Mouse (Mus musculus) hindbrain, embryonic 16.5 days (tissue): ENCODE measurements around the gene Anapc10. TPM values are rescaled to one million over a fixed set of nuclear protein-coding genes. Genes with fewer than 3 reads are reported as not detected.

Source experiments
- ATAC-seq: fragments of 200-750 bp; cut with Nextera tagmentation; 2 replicates; pipeline ENCODE4 v1.8.0; 2017; ENCODE audit warnings: moderate TSS enrichment, moderate library complexity
- H3K27ac ChIP-seq: fragments of 300-500 bp; sonication (generic); 2 replicates; pipeline ENCODE4 v1.5.1; 2014; ENCODE audit warnings: low read depth, mild to moderate bottlenecking, control low read depth, low read length, moderate library complexity
- H3K27me3 ChIP-seq: fragments of 300-500 bp; sonication (generic); replicated peaks from 2 replicates; pipeline ENCODE4 v1.6.1; 2014; ENCODE audit warnings: low read length; ENCODE audit not compliant: control insufficient read depth, insufficient read depth
- H3K36me3 ChIP-seq: fragments of 300-500 bp; sonication (generic); 2 replicates; pipeline ENCODE4 v1.6.1; 2014; ENCODE audit warnings: mild to moderate bottlenecking, low read length, moderate library complexity, mixed read lengths; ENCODE audit not compliant: control insufficient read depth, insufficient read depth
- H3K4me1 ChIP-seq: fragments of 300-500 bp; sonication (generic); 2 replicates; pipeline ENCODE4 v1.6.1; 2014; ENCODE audit warnings: low read depth, low read length; ENCODE audit not compliant: control insufficient read depth, insufficient read depth
- H3K4me2 ChIP-seq: fragments of 300-500 bp; sonication (generic); 2 replicates; pipeline ENCODE4 v1.6.1; 2014; ENCODE audit warnings: mild to moderate bottlenecking, low read length, control low read depth, moderate library complexity
- H3K4me3 ChIP-seq: fragments of 300-500 bp; sonication (generic); 2 replicates; pipeline ENCODE4 v1.5.1; 2014; ENCODE audit warnings: mild to moderate bottlenecking, low read length, control low read depth, moderate library complexity
- H3K9ac ChIP-seq: fragments of 300-500 bp; sonication (generic); 2 replicates; pipeline ENCODE4 v1.6.1; 2014; ENCODE audit warnings: low read depth, mild to moderate bottlenecking, control low read depth, low read length, moderate library complexity
- H3K9me3 ChIP-seq: fragments of 300-500 bp; sonication (generic); 2 replicates; pipeline ENCODE4 v1.6.1; 2014; ENCODE audit warnings: mild to moderate bottlenecking, low read length, moderate library complexity; ENCODE audit not compliant: control insufficient read depth
- WGBS: fragments of 180-500 bp; shearing (Covaris S2); extraction: QIAGEN DNeasy Blood & Tissue Kit; methylation state at CpG from one replicate; pipeline ENCODE4 v1.1.7; 2014; 5-methylcytosine and 5-hydroxymethylcytosine counted together
- polyA plus RNA-seq: library from polyadenylated mRNA; unstranded; fragments of >200 nt; fragmentation: Nextera tagmentation; extraction: Ambion mirVana; gene quantifications from 2 replicates; pipeline ENCODE4 v1.2.1, GENCODE M21; 2015

The Anapc10 gene
- polyA plus RNA-seq, 1 experiment from 2014 or later, result 36.0 TPM

- H3K4me1 ChIP-seq, result no peaks in the 10 kb centered on the region
- no peak overlapping the region for H3K4me3 ChIP-seq
- no peak overlapping the region for H3K4me2 ChIP-seq
- H3K27ac ChIP-seq, result no peak overlapping the region
- no peaks in the 10 kb centered on the region for H3K36me3 ChIP-seq
- ATAC-seq, result no peak
- H3K27me3 ChIP-seq, result no peaks in the 10 kb centered on the region
- no peaks in the 10 kb centered on the region for H3K9me3 ChIP-seq
- WGBS, result 72% methylated on average over 7 of the region's 7 CpGs
- no peak overlapping the region for H3K9ac ChIP-seq
These were observed 85.1 kb downstream of the Anapc10 start for GRCm38 (mm10) chr8:79796690-79797089.

GRCm38 (mm10) chr8:79804499-79804898 lies 92.9 kb downstream of the Anapc10 start:
- no peaks in the 10 kb centered on the region for H3K9me3 ChIP-seq
- H3K4me3 ChIP-seq, result no peak overlapping the region
- no peaks in the 10 kb centered on the region for H3K36me3 ChIP-seq
- no peaks in the 10 kb centered on the region for H3K4me1 ChIP-seq
- 82% methylated on average over 6 of the region's 6 CpGs for WGBS
- no peak overlapping the region for H3K4me2 ChIP-seq
- H3K9ac ChIP-seq, result no peak overlapping the region
- no peak overlapping the region for H3K27ac ChIP-seq
- no peaks in the 10 kb centered on the region for H3K27me3 ChIP-seq
- ATAC-seq, result no peak

GRCm38 (mm10) chr8:79806971-79807370 lies 95.4 kb downstream of the Anapc10 start:
- no peak overlapping the region for H3K4me2 ChIP-seq
- no peaks in the 10 kb centered on the region for H3K4me1 ChIP-seq
- no peaks in the 10 kb centered on the region for H3K27me3 ChIP-seq
- ATAC-seq, result no peak
- no peak overlapping the region for H3K9ac ChIP-seq
- 64% methylated on average over 6 of the region's 6 CpGs for WGBS
- no peak overlapping the region for H3K27ac ChIP-seq
- no peaks in the 10 kb centered on the region for H3K36me3 ChIP-seq
- no peak overlapping the region for H3K4me3 ChIP-seq
- no peaks in the 10 kb centered on the region for H3K9me3 ChIP-seq

GRCm38 (mm10) chr8:79826534-79826933 lies 114.9 kb downstream of the Anapc10 start:
- no peaks in the 10 kb centered on the region for H3K36me3 ChIP-seq
- ATAC-seq, result no peak

More at GRCm38 (mm10) chr8:79826534-79826933, 114.9 kb downstream of the Anapc10 start:
- no peak overlapping the region for H3K4me2 ChIP-seq
- no peaks in the 10 kb centered on the region for H3K9me3 ChIP-seq
- H3K27ac ChIP-seq, result no peak overlapping the region
- no peaks in the 10 kb centered on the region for H3K4me1 ChIP-seq
- no peaks in the 10 kb centered on the region for H3K27me3 ChIP-seq
- H3K4me3 ChIP-seq, result no peak overlapping the region
- no peak overlapping the region for H3K9ac ChIP-seq
- WGBS, result 96% methylated on average over 5 of the region's 5 CpGs

Other genes starting within 250 kb of the Anapc10 start
- gene Otud4, start 72.2 kb upstream of the Anapc10 start, polyA plus RNA-seq, result 7.7 and 9.5 TPM in 2 replicates
- gene Abce1, start 80 bp upstream of the Anapc10 start, polyA plus RNA-seq, result 80.0 and 86.9 TPM in 2 replicates